Mouse (Mus musculus) hindbrain, embryonic 15.5 days (tissue): ENCODE data around the gene Mrpl57. TPM values are rescaled to one million over a fixed set of nuclear protein-coding genes. Genes with fewer than 3 reads are reported as not detected.

Experiments used
- ATAC-seq: fragments of 200-750 bp; cut with Nextera tagmentation; 2 replicates; pipeline ENCODE4 v1.8.0; 2017; ENCODE audit warnings: low read depth, moderate number of reproducible peaks, moderate TSS enrichment; ENCODE audit not compliant: low FRiP score
- H3K27ac ChIP-seq: fragments of 300-500 bp; sonication (generic); replicated peaks from 2 replicates; pipeline ENCODE4 v1.5.1; 2015; ENCODE audit warnings: mild to moderate bottlenecking, inconsistent platforms
- H3K27me3 ChIP-seq: fragments of 300-500 bp; sonication (generic); 2 replicates; pipeline ENCODE4 v1.6.1; 2015; ENCODE audit warnings: control low read depth, inconsistent platforms
- H3K36me3 ChIP-seq: fragments of 300-500 bp; sonication (generic); 2 replicates; pipeline ENCODE4 v1.6.1; 2015; ENCODE audit warnings: control low read depth, inconsistent platforms
- H3K4me1 ChIP-seq: fragments of 300-500 bp; sonication (generic); replicated peaks from 2 replicates; pipeline ENCODE4 v1.6.1; 2015; ENCODE audit warnings: control low read depth, inconsistent platforms
- H3K4me2 ChIP-seq: fragments of 300-500 bp; sonication (generic); 2 replicates; pipeline ENCODE4 v1.6.1; 2015; ENCODE audit warnings: moderate library complexity, mild to moderate bottlenecking, inconsistent platforms
- H3K4me3 ChIP-seq: fragments of 300-500 bp; sonication (generic); 2 replicates; pipeline ENCODE4 v1.5.1; 2015; ENCODE audit warnings: mild to moderate bottlenecking, inconsistent platforms
- H3K9ac ChIP-seq: fragments of 300-500 bp; sonication (generic); 2 replicates; pipeline ENCODE4 v1.6.1; 2015; ENCODE audit warnings: inconsistent platforms
- H3K9me3 ChIP-seq: fragments of 300-500 bp; sonication (generic); 2 replicates; pipeline ENCODE4 v1.6.1; 2016; ENCODE audit warnings: control low read depth, inconsistent platforms
- WGBS: fragments of 180-500 bp; shearing (Covaris S2); methylation state at CpG from one replicate; pipeline ENCODE4 v1.1.7; 2015; 5-methylcytosine and 5-hydroxymethylcytosine counted together
- microRNA-seq: library from miRNA; unstranded; fragments of <30 nt; microRNA quantifications from one replicate; pipeline ENCODE4, GENCODE M21; 2016
- polyA plus RNA-seq: library from polyadenylated mRNA; unstranded; fragments of >200 nt; fragmentation: Nextera tagmentation; extraction: Ambion mirVana; gene quantifications from 2 replicates; pipeline ENCODE4 v1.2.1, GENCODE M21; 2015

Gene Mrpl57
- polyA plus RNA-seq, 1 experiment from 2014 or later: 153 TPM

DNA sequence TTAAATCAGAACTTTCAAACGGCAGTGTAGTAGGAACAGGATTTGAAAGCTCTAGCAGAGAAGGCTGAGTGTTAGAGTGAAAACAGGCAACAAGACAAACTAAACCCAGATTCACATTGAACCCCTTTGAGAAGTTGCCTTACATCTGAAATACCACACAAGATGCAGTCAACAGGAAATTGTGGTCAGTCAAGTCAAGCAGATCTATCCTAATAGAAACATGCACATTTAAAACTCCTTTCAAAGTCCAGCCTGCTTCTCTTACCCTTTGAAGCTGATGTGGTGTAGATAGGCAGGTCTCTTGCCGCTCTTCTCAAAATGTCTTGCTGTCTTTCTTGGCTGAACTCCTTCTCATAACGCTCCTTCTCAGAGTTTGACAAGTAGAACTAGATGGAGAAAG, 39.2 kb downstream of the Mrpl57 start:
- Histone ChIP-seq H3K27me3 (no peaks in the 10 kb centered on the region), H3K9ac (no peak overlapping the region), H3K4me3 (no peak overlapping the region), H3K27ac (no peak overlapping the region), H3K4me2 (no peak overlapping the region), H3K9me3 (no peaks in the 10 kb centered on the region), H3K4me1 (no peaks in the 10 kb centered on the region), H3K36me3 (peaks cover 35% of the 10 kb centered on the region)
- ATAC-seq: no peak
- 90% methylated on average over 3 of the region's 3 CpGs for WGBS

DNA sequence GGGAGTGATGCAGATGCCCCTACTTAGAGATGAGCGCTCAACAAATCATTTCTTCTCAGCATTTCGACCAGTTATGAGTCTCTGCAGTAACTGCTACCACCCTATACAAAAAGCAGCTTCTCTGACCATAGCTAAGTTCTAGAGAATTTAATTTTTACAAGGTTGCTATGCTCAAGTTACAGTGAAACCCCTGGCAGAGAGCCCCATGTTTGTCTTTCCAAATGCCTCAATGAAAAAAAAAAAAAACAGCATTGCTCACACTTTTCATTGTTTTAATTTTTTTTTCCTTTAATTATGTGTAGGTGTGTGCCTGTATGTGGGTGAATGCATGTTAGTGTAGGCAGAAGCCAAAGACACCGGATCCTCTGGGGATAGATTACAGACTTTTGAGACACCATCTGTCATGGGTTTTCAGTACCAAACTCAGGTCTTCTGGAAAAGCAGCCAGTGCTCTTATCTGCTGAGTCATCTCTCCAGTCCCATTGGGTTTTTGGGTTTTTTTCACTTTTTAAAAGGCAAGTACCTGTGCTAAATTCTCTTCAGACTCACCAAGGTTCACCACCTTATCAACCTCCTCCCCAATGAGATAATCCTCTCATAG, 40.7 kb downstream of the Mrpl57 start:
- no peak overlapping the region for H3K4me3 ChIP-seq
- H3K9me3 ChIP-seq: no peaks in the 10 kb centered on the region
- H3K9ac ChIP-seq: no peak overlapping the region
- H3K4me1 ChIP-seq: no peaks in the 10 kb centered on the region
- no peak for ATAC-seq
- no peak overlapping the region for H3K4me2 ChIP-seq
- WGBS: 96% methylated on average over 3 of the region's 3 CpGs
- no peaks in the 10 kb centered on the region for H3K27me3 ChIP-seq
- H3K36me3 ChIP-seq: peaks cover 30% of the 10 kb centered on the region
- no peak overlapping the region for H3K27ac ChIP-seq

DNA sequence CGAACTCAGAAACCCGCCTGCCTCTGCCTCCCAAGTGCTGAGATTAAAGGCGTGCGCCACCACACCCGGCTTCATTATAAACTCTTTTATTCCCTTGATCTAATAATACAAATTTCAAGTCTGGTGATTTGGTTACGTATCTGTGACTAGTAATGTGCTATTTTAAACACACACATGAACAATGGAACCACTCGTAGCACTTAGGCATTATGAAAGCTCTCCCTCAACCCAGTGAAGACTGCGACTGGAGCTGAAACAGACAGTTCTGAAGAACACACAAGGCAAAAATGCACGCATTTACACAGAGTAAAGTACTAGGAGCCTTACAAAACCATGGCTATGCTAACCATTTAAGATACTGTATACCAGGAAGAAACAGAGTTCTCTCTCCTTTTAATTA, 51.9 kb downstream of the Mrpl57 start:
- H3K4me3 ChIP-seq: no peak overlapping the region
- no peak overlapping the region for H3K27ac ChIP-seq
- H3K9me3 ChIP-seq: no peaks in the 10 kb centered on the region
- H3K36me3 ChIP-seq: peaks cover 15% of the 10 kb centered on the region
- no peak overlapping the region for H3K9ac ChIP-seq
- no peaks in the 10 kb centered on the region for H3K27me3 ChIP-seq
- ATAC-seq: no peak
- peaks cover 14% of the 10 kb centered on the region for H3K4me1 ChIP-seq
- no peak overlapping the region for H3K4me2 ChIP-seq
- 95% methylated on average over 9 of the region's 9 CpGs for WGBS

Small RNA genes lying within 50 kb of the gene (microRNA-seq; reads per million reads assigned to microRNA genes)
- gene Mir3077: not detected

Other genes starting within 250 kb of the Mrpl57 start
- gene Xpo4, start 160.8 kb upstream of the Mrpl57 start, polyA plus RNA-seq: 11.6 and 12.3 TPM in 2 replicates
- gene Gm49361, start 80.1 kb upstream of the Mrpl57 start, polyA plus RNA-seq: not detected in 2 replicates
- 8.1 and 8.2 TPM in 2 replicates for gene Lats2, start 67.8 kb upstream of the Mrpl57 start, polyA plus RNA-seq
- 23.6 and 29.2 TPM in 2 replicates for gene Sap18, start 28.1 kb upstream of the Mrpl57 start, polyA plus RNA-seq
- 8.4 and 10.6 TPM in 2 replicates for gene Ska3, start within 50 bp of the Mrpl57 start, polyA plus RNA-seq
- gene Zdhhc20, start 64.0 kb downstream of the Mrpl57 start, polyA plus RNA-seq: 35.3 and 37.1 TPM in 2 replicates
- 68.2 and 70.5 TPM in 2 replicates for gene Micu2, start 173.0 kb downstream of the Mrpl57 start, polyA plus RNA-seq
- 22.1 and 22.7 TPM in 2 replicates for gene Fgf9, start 244.3 kb downstream of the Mrpl57 start, polyA plus RNA-seq